Comparison of ENCODE assay signal across 18 mouse cellular contexts in the genomic region with DNA sequence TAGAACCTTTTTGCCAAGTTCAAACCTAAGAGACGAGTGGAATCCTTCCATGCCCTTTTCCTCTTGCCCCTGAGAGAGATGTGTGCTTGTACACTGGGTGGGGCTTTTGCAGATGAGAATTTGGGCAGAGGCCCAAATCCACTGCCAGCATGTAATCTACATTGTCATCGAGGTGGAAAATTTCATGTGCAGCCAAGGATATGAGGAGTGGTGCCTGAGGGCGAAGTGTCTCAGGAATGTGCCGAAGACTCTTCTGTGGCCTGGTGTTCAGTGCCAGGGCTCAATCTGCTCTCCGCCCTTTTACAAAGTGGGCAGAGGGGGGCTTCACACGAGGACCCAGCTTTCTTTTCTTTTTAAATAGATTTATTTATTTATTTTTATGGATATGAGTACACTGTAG. TPM values are rescaled to one million over a fixed set of nuclear protein-coding genes. Genes with fewer than 3 reads are reported as not detected.
DNase-seq lines count a peak whose midpoint lies in the region; ATAC-seq and TF ChIP-seq lines count a peak whose summit lies in the region.
"Had no signal": no experiment of that assay in that cellular context is flagged by ENCODE, and none has a peak within 500 bp of the region (broad histone marks: within the 10 kb centered on the region; RNA-seq: fewer than 3 reads in every experiment).

No protein-coding gene starts in this region.

- no peaks in the 10 kb centered on the region for H3K27me3 ChIP-seq in hindbrain, postnatal 0 days (ENCODE audit: insufficient read depth, low read length)
- H3K27me3 ChIP-seq in hindbrain, embryonic 12.5 days, result no peaks in the 10 kb centered on the region

- no peak overlapping the region for H3K9ac ChIP-seq in hindbrain, postnatal 0 days (replicated peaks; ENCODE audit: low read length)
- H3K9ac ChIP-seq in hindbrain, embryonic 12.5 days, result no peak overlapping the region

- peak; percentile 27 to 60 for DNase-seq in adrenal gland, adult (ENCODE audit: inconsistent age in 2 of 2, low spot score in 1 of 2)
- DNase-seq in adrenal gland, adult 18-20 months (ENCODE audit: low spot score in 2 of 2), result no peak
- DNase-seq in hindbrain, postnatal 0 days (ENCODE audit: low spot score), result peak; percentile 68
- DNase-seq in retina, postnatal 1 day, result peak; percentile 60
- DNase-seq in retina, embryonic 14.5 days (ENCODE audit: low spot score), result no peak
- DNase-seq in thymus, postnatal 4 days, result no peak
- DNase-seq: gastrocnemius, postnatal 14 days; liver had no signal

- no peak overlapping the region; the same call in 1 of the 2 replicates for H3K27ac ChIP-seq in hindbrain, postnatal 0 days
- no peak overlapping the region for H3K27ac ChIP-seq in hindbrain, embryonic 12.5 days

- no peak overlapping the region for H3K4me3 ChIP-seq in hindbrain, postnatal 0 days (ENCODE audit: low read length)
- no peak overlapping the region for H3K4me3 ChIP-seq in hindbrain, embryonic 12.5 days
- H3K4me3 ChIP-seq: erythroblast, embryonic 14.5 days had no signal

- ATAC-seq in hindbrain, postnatal 0 days, result peak; percentile 36; the same call in 1 of the 2 replicates
- no peak for ATAC-seq in hindbrain, embryonic 12.5 days (ENCODE audit: low FRiP score)
- no peak for ATAC-seq in granulocyte monocyte progenitor cell, adult 5-6 weeks (replicated peaks; ENCODE audit: poor library complexity, severe bottlenecking)
- ATAC-seq: activated CD4-positive, CD25-positive, alpha-beta regulatory T cell, adult 4 months; intestine, postnatal 0 days had no signal

- 54% methylated on average over 6 of the region's 6 CpGs for WGBS in hindbrain, postnatal 0 days
- 83% methylated on average over 6 of the region's 6 CpGs for WGBS in hindbrain, embryonic 12.5 days

- no peaks in the 10 kb centered on the region for H3K4me1 ChIP-seq in hindbrain, postnatal 0 days (ENCODE audit: insufficient read depth, low read length)
- H3K4me1 ChIP-seq in hindbrain, embryonic 12.5 days, result no peaks in the 10 kb centered on the region

- no peaks in the 10 kb centered on the region for H3K9me3 ChIP-seq in hindbrain, postnatal 0 days (ENCODE audit: low read length)
- H3K9me3 ChIP-seq in hindbrain, embryonic 12.5 days (replicated peaks), result no peaks in the 10 kb centered on the region

- no peaks in the 10 kb centered on the region for H3K36me3 ChIP-seq in hindbrain, postnatal 0 days (ENCODE audit: insufficient read depth, low read length)
- H3K36me3 ChIP-seq in hindbrain, embryonic 12.5 days, result no peaks in the 10 kb centered on the region

- no peak overlapping the region for H3K4me2 ChIP-seq in hindbrain, postnatal 0 days (ENCODE audit: low read depth, low read length)
- no peak overlapping the region for H3K4me2 ChIP-seq in hindbrain, embryonic 12.5 days (replicated peaks)

- no peak for TF ChIP-seq CTCF in hindbrain, postnatal 0 days (IDR thresholded peaks at IDR 0.05; ENCODE audit: low read depth)

RNA-seq across cellular contexts. Expression of a gene that starts 15.8 kb away (rescaled TPM):
- total RNA-seq in adrenal gland, adult 18-20 months (2021), result 10 to 100 TPM; 17.2 to 23.0 TPM
- total RNA-seq in hindbrain, postnatal 0 days (2014; rRNA removed), result 17.3 and 25.7 TPM in 2 replicates
- polyA plus RNA-seq in hindbrain, postnatal 0 days (2015; fragmentation: Nextera tagmentation; extraction: Ambion mirVana), result 12.4 and 12.7 TPM in 2 replicates
- polyA plus RNA-seq in hindbrain, embryonic 12.5 days (2016; fragmentation: Nextera tagmentation; extraction: Ambion mirVana), result 13.0 and 13.5 TPM in 2 replicates
- total RNA-seq in granulocyte monocyte progenitor cell, adult 5-6 weeks (2014; fragmentation: Nextera tagmentation), result 177 and 196 TPM in 2 replicates
- 132 and 194 TPM in 2 replicates for total RNA-seq in granulocyte monocyte progenitor cell, adult 5-6 weeks (2017)

RNA-seq across cellular contexts. Expression of a gene that starts 19.0 kb away (rescaled TPM):
- not detected for total RNA-seq in adrenal gland, adult 18-20 months (2021)
- total RNA-seq in hindbrain, postnatal 0 days (2014; rRNA removed), result not detected in 2 replicates
- polyA plus RNA-seq in hindbrain, postnatal 0 days (2015; fragmentation: Nextera tagmentation; extraction: Ambion mirVana), result not detected in 2 replicates
- polyA plus RNA-seq in hindbrain, embryonic 12.5 days (2016; fragmentation: Nextera tagmentation; extraction: Ambion mirVana), result not detected in 2 replicates
- not detected in 2 replicates for total RNA-seq in granulocyte monocyte progenitor cell, adult 5-6 weeks (2014; fragmentation: Nextera tagmentation)
- not detected in 2 replicates for total RNA-seq in granulocyte monocyte progenitor cell, adult 5-6 weeks (2017)
- total RNA-seq: common myeloid progenitor, adult 5-6 weeks; gastrocnemius, postnatal 14 days; left cerebral cortex, adult 18-20 months; megakaryocyte, adult 5-6 weeks had no signal
- polyA plus RNA-seq: activated CD4-positive, CD25-positive, alpha-beta regulatory T cell, adult 4 months; erythroblast, embryonic 14.5 days; heart, embryonic 16.5 days; intestine, postnatal 0 days; spleen, adult 2 months had no signal

RNA-seq across cellular contexts. Expression of a gene that starts 45.4 kb away (rescaled TPM):
- 100 to 1,000 TPM; 118 to 124 TPM for total RNA-seq in adrenal gland, adult 18-20 months (2021)
- 93.0 and 100 TPM in 2 replicates for total RNA-seq in hindbrain, postnatal 0 days (2014; rRNA removed)
- 86.3 and 86.8 TPM in 2 replicates for polyA plus RNA-seq in hindbrain, postnatal 0 days (2015; fragmentation: Nextera tagmentation; extraction: Ambion mirVana)
- polyA plus RNA-seq in hindbrain, embryonic 12.5 days (2016; fragmentation: Nextera tagmentation; extraction: Ambion mirVana), result 110 and 111 TPM in 2 replicates
- total RNA-seq in granulocyte monocyte progenitor cell, adult 5-6 weeks (2014; fragmentation: Nextera tagmentation), result 37.4 and 79.2 TPM in 2 replicates
- 87.9 and 103 TPM in 2 replicates for total RNA-seq in granulocyte monocyte progenitor cell, adult 5-6 weeks (2017)

RNA-seq across cellular contexts. Expression of a gene that starts 59.6 kb away (rescaled TPM):
- total RNA-seq in adrenal gland, adult 18-20 months (2021), result 1 to 10 TPM; 6.9 to 9.4 TPM
- 85.2 and 91.3 TPM in 2 replicates for total RNA-seq in hindbrain, postnatal 0 days (2014; rRNA removed)
- 51.5 and 53.4 TPM in 2 replicates for polyA plus RNA-seq in hindbrain, postnatal 0 days (2015; fragmentation: Nextera tagmentation; extraction: Ambion mirVana)
- polyA plus RNA-seq in hindbrain, embryonic 12.5 days (2016; fragmentation: Nextera tagmentation; extraction: Ambion mirVana), result 57.5 and 61.0 TPM in 2 replicates
- total RNA-seq in granulocyte monocyte progenitor cell, adult 5-6 weeks (2014; fragmentation: Nextera tagmentation), result not detected in 2 replicates
- total RNA-seq in granulocyte monocyte progenitor cell, adult 5-6 weeks (2017), result 0.67 and 0.99 TPM in 2 replicates
- polyA plus RNA-seq: erythroblast, embryonic 14.5 days had no signal

Comparison
In these comparisons a context has a peak if more than half of its experiments do, and no peak if none do; other contexts are left out.
1. DNase-seq: peak in adrenal gland, adult (2 of 2), hindbrain, postnatal 0 days (single experiment) and retina, postnatal 1 day (single experiment); none in adrenal gland, adult 18-20 months (0 of 2), retina, embryonic 14.5 days (single experiment) and thymus, postnatal 4 days (single experiment).